Mouse (Mus musculus): Measurements from ENCODE around the gene Tet1. TPM values are rescaled to one million over a fixed set of nuclear protein-coding genes. Genes with fewer than 3 reads are reported as not detected.

Tet1 gene
- polyA plus RNA-seq, 1 experiment from 2014 or later, result 32.6 TPM

DNA sequence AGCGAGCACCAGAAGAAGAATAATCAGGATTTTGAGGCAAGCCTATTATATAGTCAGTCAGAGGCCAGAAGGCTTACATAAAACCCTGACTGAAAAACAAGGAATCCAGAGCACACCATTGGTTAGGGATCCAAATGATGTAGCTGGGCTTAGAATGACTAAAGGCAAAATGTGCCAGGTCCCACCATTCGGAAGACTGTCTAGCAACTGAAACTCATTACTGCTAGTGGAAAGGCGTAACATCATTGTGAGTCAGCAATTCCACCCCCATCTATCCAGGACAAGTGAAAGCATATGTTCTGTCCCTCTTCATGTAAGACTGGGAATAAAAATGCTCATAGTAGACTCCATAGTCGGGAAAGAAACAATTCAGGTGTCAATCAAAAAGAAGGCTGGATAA is 57.8 kb downstream of the Tet1 start:
- WGBS (ENCODE audit: insufficient replicate concordance), result 71% methylated on average over 4 of the region's 4 CpGs
- no peak for ATAC-seq (replicated peaks; ENCODE audit: insufficient number of reproducible peaks, low FRiP score, low TSS enrichment)
- no peak overlapping the region for H3K9ac ChIP-seq (ENCODE audit: low read depth, low read length)

DNA sequence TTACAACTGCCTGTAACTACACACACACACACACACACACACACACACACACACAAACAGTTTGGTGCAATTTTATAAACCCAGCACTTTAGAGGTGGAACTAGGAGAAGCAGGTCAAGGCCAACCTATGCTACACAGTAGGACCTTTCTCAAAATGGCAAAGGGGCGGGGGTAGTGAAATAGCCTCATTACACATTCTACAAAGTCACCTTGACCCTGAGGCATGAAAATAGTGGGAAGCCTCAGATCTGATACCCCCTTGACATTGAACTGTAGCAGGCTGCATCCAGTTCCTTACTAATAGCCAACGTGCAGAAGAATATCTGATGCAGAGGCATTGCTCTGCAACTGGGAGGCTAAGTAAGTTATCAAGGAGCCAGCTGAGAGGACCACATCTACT is 60.0 kb downstream of the Tet1 start:
- Histone ChIP-seq H3K9ac (ENCODE audit: low read depth, low read length) (no peak overlapping the region), H3K27me3 (ENCODE audit: control insufficient read depth, insufficient read depth, low read length) (no peaks in the 10 kb centered on the region), H3K4me1 (ENCODE audit: control insufficient read depth, insufficient read depth, low read length) (peaks cover 9% of the 10 kb centered on the region), H3K4me3 (ENCODE audit: low read depth, low read length) (no peak overlapping the region), H3K27ac (ENCODE audit: low read depth, low read length) (no peak overlapping the region), H3K36me3 (ENCODE audit: control insufficient read depth, insufficient read depth, low read length) (no peaks in the 10 kb centered on the region), H3K9me3 (replicated peaks; ENCODE audit: control insufficient read depth, low read length) (no peaks in the 10 kb centered on the region), H3K4me2 (no peak overlapping the region)
- no peak for ATAC-seq (replicated peaks; ENCODE audit: insufficient number of reproducible peaks, low FRiP score, low TSS enrichment)
- 79% methylated on average over 2 of the region's 2 CpGs for WGBS (ENCODE audit: insufficient replicate concordance)

More for the DNA sequence above, 57.8 kb downstream of the Tet1 start:
- Histone ChIP-seq H3K36me3 (ENCODE audit: control insufficient read depth, insufficient read depth, low read length) (no peaks in the 10 kb centered on the region), H3K4me1 (ENCODE audit: control insufficient read depth, insufficient read depth, low read length) (peaks cover 5% of the 10 kb centered on the region), H3K27ac (ENCODE audit: low read depth, low read length) (no peak overlapping the region), H3K9me3 (replicated peaks; ENCODE audit: control insufficient read depth, low read length) (no peaks in the 10 kb centered on the region), H3K27me3 (ENCODE audit: control insufficient read depth, insufficient read depth, low read length) (no peaks in the 10 kb centered on the region), H3K4me3 (ENCODE audit: low read depth, low read length) (no peak overlapping the region), H3K4me2 (no peak overlapping the region)

DNA sequence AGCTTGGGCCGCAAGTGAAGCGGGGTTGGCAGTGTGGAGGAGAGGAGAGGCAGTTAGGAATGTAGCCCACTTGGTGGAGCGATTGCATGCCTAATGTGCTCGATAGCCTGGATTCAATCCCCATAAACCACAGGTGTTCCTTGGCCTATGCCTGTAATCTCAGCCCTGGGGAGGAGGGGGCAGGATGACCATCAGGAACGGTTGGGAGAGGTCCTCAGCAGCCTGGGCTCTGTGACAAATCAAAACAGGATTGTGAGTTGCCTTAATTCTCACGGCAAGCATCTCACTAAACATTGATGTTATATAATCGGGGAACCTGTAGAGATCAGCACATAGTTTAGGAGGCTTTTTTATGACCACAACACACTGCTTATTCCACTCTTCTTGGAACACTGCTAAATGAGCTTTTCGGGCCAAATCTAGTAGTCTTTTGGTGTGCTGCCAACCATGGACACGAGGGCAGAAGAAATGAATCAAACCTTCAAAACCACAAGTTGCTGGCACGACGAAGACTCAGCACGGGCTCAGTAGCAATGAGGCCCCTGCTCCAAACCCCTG is 61.6 kb downstream of the Tet1 start:
- Histone ChIP-seq H3K9ac (ENCODE audit: low read depth, low read length) (no peak overlapping the region), H3K9me3 (replicated peaks; ENCODE audit: control insufficient read depth, low read length) (no peaks in the 10 kb centered on the region), H3K4me2 (no peak overlapping the region), H3K36me3 (ENCODE audit: control insufficient read depth, insufficient read depth, low read length) (no peaks in the 10 kb centered on the region), H3K27ac (ENCODE audit: low read depth, low read length) (no peak overlapping the region), H3K4me1 (ENCODE audit: control insufficient read depth, insufficient read depth, low read length) (peaks cover 16% of the 10 kb centered on the region), H3K27me3 (ENCODE audit: control insufficient read depth, insufficient read depth, low read length) (no peaks in the 10 kb centered on the region), H3K4me3 (ENCODE audit: low read depth, low read length) (no peak overlapping the region)
- no peak for ATAC-seq (replicated peaks; ENCODE audit: insufficient number of reproducible peaks, low FRiP score, low TSS enrichment)
- WGBS (ENCODE audit: insufficient replicate concordance), result 78% methylated on average over 12 of the region's 12 CpGs

DNA sequence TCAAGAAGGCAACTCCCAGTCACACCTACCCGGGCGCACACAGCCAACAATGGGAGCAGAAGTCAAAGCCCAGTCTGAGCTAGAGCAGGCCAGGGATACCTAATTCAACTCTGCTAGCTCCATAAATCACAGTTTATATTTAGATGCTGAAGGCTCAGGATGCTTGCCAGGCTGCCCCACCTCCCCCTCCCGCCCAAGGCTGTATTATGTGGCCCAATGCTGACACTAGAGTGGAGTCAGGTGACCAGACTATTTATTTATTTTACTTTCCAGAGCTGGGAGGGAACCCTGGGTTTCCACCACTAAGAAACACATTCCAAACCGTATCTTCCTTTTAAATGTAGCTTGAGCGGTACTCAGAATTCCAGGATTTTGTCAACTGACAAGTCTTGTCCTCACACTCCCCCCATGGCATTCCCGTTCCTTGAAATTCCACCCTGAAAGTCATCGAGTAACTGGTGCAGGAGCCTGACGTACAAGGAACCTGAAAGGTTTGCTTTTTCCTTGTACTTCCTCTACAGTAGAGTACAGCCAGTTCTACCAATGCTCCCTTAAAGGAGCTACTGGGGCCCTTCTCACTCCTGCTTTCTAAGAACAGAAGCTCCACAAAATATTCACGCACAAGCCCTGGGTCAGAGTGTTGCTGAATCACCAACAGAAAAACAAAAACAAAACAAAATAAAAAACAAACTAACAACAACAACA is 64.9 kb downstream of the Tet1 start:
- Histone ChIP-seq H3K4me2 (peak overlapping the region; percentile 40), H3K36me3 (ENCODE audit: control insufficient read depth, insufficient read depth, low read length) (0 out of 2 replicates have a peak, but pooled peaks cover 7% of the 10 kb centered on the region), H3K9me3 (replicated peaks; ENCODE audit: control insufficient read depth, low read length) (no peaks in the 10 kb centered on the region), H3K4me1 (ENCODE audit: control insufficient read depth, insufficient read depth, low read length) (peaks cover 14% of the 10 kb centered on the region), H3K27ac (ENCODE audit: low read depth, low read length) (peak overlapping the region; percentile 81), H3K27me3 (ENCODE audit: control insufficient read depth, insufficient read depth, low read length) (no peaks in the 10 kb centered on the region), H3K9ac (ENCODE audit: low read depth, low read length) (peak overlapping the region; percentile 36; the same call in 1 of the 2 replicates), H3K4me3 (ENCODE audit: low read depth, low read length) (no peak overlapping the region)
- peak; percentile 65 for ATAC-seq (replicated peaks; ENCODE audit: insufficient number of reproducible peaks, low FRiP score, low TSS enrichment)
- 28% methylated on average over 9 of the region's 9 CpGs for WGBS (ENCODE audit: insufficient replicate concordance)

DNA sequence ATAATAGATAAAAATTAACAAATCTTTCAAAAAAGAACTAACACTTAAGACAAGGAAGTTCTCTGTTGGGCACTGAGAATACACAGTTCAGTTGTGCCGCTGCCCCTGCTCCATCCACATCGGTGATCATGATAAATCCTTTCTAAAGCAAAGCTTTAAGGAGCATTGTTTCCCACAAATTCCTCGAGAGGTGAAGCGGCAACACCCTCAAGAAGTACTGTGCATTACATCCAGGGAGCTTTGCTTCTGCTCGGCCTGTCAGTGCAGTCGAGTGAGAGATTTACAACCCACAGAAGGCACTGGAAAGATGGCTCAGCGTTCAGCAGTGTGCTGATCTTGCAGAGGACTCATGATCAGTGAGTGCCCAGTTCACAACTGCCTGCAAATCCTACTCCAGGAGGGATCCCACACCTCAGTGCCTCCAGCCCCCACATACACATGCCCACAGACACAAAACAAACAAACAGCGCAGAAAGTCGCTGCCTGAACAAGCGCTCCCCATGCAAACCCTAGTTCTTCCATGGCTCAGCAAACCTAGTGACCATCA is 66.8 kb downstream of the Tet1 start:
- H3K4me1 ChIP-seq (ENCODE audit: control insufficient read depth, insufficient read depth, low read length), result peaks cover 14% of the 10 kb centered on the region
- H3K4me3 ChIP-seq (ENCODE audit: low read depth, low read length), result no peak overlapping the region
- no peak overlapping the region for H3K4me2 ChIP-seq
- 79% methylated on average over 10 of the region's 10 CpGs for WGBS (ENCODE audit: insufficient replicate concordance)
- H3K27ac ChIP-seq (ENCODE audit: low read depth, low read length), result no peak overlapping the region
- no peaks in the 10 kb centered on the region for H3K9me3 ChIP-seq (replicated peaks; ENCODE audit: control insufficient read depth, low read length)
- no peaks in the 10 kb centered on the region for H3K27me3 ChIP-seq (ENCODE audit: control insufficient read depth, insufficient read depth, low read length)
- ATAC-seq (replicated peaks; ENCODE audit: insufficient number of reproducible peaks, low FRiP score, low TSS enrichment), result no peak
- H3K36me3 ChIP-seq (ENCODE audit: control insufficient read depth, insufficient read depth, low read length), result peaks cover 12% of the 10 kb centered on the region
- no peak overlapping the region for H3K9ac ChIP-seq (ENCODE audit: low read depth, low read length)

DNA sequence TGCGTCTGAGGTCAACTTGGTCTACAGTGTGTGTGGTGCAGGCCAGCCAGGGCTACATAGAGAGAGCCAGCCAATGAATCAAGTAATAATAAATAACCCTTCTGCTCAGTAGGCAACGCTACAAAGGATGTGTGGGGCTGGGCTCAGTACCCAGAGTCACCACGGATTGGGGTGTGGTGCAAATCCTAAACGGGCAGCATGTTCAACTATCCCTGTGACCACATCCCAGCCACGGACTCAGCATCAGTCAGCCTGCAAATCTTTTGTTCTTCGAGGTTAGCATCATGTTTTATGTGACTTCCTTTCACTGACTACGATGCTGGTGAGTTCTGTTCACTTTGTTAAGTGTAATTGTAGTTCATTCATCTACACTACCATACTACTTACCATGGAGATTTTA is 68.1 kb downstream of the Tet1 start:
- no peak for ATAC-seq (replicated peaks; ENCODE audit: insufficient number of reproducible peaks, low FRiP score, low TSS enrichment)
- H3K9me3 ChIP-seq (replicated peaks; ENCODE audit: control insufficient read depth, low read length), result no peaks in the 10 kb centered on the region
- H3K36me3 ChIP-seq (ENCODE audit: control insufficient read depth, insufficient read depth, low read length), result peaks cover 12% of the 10 kb centered on the region
- no peaks in the 10 kb centered on the region for H3K27me3 ChIP-seq (ENCODE audit: control insufficient read depth, insufficient read depth, low read length)
- no peak overlapping the region for H3K4me2 ChIP-seq
- H3K9ac ChIP-seq (ENCODE audit: low read depth, low read length), result no peak overlapping the region
- no peak overlapping the region for H3K27ac ChIP-seq (ENCODE audit: low read depth, low read length)
- peaks cover 14% of the 10 kb centered on the region for H3K4me1 ChIP-seq (ENCODE audit: control insufficient read depth, insufficient read depth, low read length)
- 89% methylated on average over 7 of the region's 7 CpGs for WGBS (ENCODE audit: insufficient replicate concordance)
- H3K4me3 ChIP-seq (ENCODE audit: low read depth, low read length), result no peak overlapping the region

DNA sequence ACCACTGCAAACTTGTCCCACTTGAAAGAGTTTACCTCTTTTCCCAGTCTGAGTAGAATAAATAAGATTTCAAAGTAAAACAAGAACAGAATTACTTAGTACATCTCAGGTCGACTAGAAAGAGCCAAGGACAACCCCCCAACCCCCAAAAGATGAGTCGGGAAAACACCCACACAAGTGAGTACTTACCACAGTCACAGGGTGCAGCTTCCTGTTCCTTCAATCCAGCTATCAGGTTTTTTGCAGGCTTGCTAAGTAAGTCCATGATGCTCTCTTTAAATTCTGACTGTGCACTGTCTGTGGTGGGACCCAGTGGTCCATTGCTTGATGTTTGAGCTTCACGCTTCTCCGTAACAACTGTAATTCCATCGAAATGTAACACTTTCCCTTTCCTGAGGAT is 70.8 kb downstream of the Tet1 start:
- H3K4me2 ChIP-seq, result no peak overlapping the region
- H3K9me3 ChIP-seq (replicated peaks; ENCODE audit: control insufficient read depth, low read length), result no peaks in the 10 kb centered on the region
- no peaks in the 10 kb centered on the region for H3K4me1 ChIP-seq (ENCODE audit: control insufficient read depth, insufficient read depth, low read length)
- no peak overlapping the region for H3K4me3 ChIP-seq (ENCODE audit: low read depth, low read length)
- H3K27me3 ChIP-seq (ENCODE audit: control insufficient read depth, insufficient read depth, low read length), result no peaks in the 10 kb centered on the region
- H3K27ac ChIP-seq (ENCODE audit: low read depth, low read length), result no peak overlapping the region
- no peak for ATAC-seq (replicated peaks; ENCODE audit: insufficient number of reproducible peaks, low FRiP score, low TSS enrichment)
- H3K9ac ChIP-seq (ENCODE audit: low read depth, low read length), result no peak overlapping the region
- 91% methylated on average over 5 of the region's 5 CpGs for WGBS (ENCODE audit: insufficient replicate concordance)
- H3K36me3 ChIP-seq (ENCODE audit: control insufficient read depth, insufficient read depth, low read length), result peaks cover 12% of the 10 kb centered on the region

DNA sequence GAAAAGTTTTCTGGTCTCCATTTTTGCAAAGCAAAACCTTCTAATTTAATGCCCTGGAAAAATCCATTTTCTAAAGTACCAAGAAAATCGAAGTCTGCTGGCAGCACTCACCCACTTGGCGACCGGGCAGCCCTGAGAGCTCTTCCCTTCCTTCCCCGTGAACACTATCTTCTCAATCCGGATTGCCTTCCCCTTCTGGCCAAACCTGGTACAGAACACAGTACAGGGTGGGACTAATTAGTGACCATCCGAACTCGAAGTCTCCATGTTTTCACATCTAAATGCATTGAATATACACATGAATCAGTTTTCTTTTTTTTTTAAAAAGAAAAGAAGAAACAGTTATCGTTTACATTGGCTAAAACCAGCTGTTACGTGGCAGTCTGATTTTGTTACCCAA is 76.0 kb downstream of the Tet1 start:
- Histone ChIP-seq H3K4me2 (no peak overlapping the region), H3K9me3 (replicated peaks; ENCODE audit: control insufficient read depth, low read length) (no peaks in the 10 kb centered on the region), H3K27me3 (ENCODE audit: control insufficient read depth, insufficient read depth, low read length) (no peaks in the 10 kb centered on the region), H3K27ac (ENCODE audit: low read depth, low read length) (no peak overlapping the region), H3K4me3 (ENCODE audit: low read depth, low read length) (no peak overlapping the region), H3K4me1 (ENCODE audit: control insufficient read depth, insufficient read depth, low read length) (no peaks in the 10 kb centered on the region), H3K9ac (ENCODE audit: low read depth, low read length) (no peak overlapping the region), H3K36me3 (ENCODE audit: control insufficient read depth, insufficient read depth, low read length) (no peaks in the 10 kb centered on the region)
- 75% methylated on average over 9 of the region's 9 CpGs for WGBS (ENCODE audit: insufficient replicate concordance)
- ATAC-seq (replicated peaks; ENCODE audit: insufficient number of reproducible peaks, low FRiP score, low TSS enrichment), result no peak

DNA sequence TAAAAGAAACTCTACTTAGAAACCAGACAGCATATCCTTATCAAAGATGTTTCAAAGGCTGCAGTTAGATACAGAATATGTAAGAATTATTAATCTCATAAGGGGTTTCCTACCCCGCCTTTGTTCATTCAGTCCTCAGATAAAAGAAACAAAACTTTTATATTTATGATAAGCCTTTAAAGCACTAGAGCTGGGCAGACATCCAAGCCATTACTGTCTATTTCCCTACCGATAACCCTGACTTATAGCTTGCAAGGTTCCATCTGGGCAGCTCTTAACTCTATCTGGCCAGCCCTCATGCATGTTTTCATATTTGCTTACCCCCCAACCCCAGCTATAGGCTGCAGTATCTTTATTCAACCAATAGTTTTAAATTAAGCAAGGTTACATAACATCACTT is 77.2 kb downstream of the Tet1 start:
- Histone ChIP-seq H3K4me1 (ENCODE audit: control insufficient read depth, insufficient read depth, low read length) (no peaks in the 10 kb centered on the region), H3K27me3 (ENCODE audit: control insufficient read depth, insufficient read depth, low read length) (no peaks in the 10 kb centered on the region), H3K36me3 (ENCODE audit: control insufficient read depth, insufficient read depth, low read length) (no peaks in the 10 kb centered on the region), H3K4me2 (no peak overlapping the region), H3K9ac (ENCODE audit: low read depth, low read length) (no peak overlapping the region), H3K27ac (ENCODE audit: low read depth, low read length) (no peak overlapping the region), H3K9me3 (replicated peaks; ENCODE audit: control insufficient read depth, low read length) (no peaks in the 10 kb centered on the region), H3K4me3 (ENCODE audit: low read depth, low read length) (no peak overlapping the region)
- no peak for ATAC-seq (replicated peaks; ENCODE audit: insufficient number of reproducible peaks, low FRiP score, low TSS enrichment)
- WGBS (ENCODE audit: insufficient replicate concordance), result 64% methylated on average over 2 of the region's 2 CpGs

Data from heart, embryonic 11.5 days (tissue).